Mouse (Mus musculus) kidney, adult 2 months (tissue): ENCODE data around the gene Prg4.

ENCODE experiments used
- CTCF ChIP-seq: fragments of 200-500 bp; conservative IDR thresholded peaks from 2 replicates; pipeline ENCODE4 v1.5.1; 2011; ENCODE audit warnings: low read depth, mild to moderate bottlenecking, control low read depth, low read length, moderate library complexity, mixed read lengths; ENCODE audit not compliant: insufficient read depth, insufficient read length
- POLR2A ChIP-seq: fragments of 200-500 bp; IDR thresholded peaks from one replicate; pipeline ENCODE4 v1.6.1; 2011; ENCODE audit warnings: low read depth, low read length, control low read depth

DNA sequence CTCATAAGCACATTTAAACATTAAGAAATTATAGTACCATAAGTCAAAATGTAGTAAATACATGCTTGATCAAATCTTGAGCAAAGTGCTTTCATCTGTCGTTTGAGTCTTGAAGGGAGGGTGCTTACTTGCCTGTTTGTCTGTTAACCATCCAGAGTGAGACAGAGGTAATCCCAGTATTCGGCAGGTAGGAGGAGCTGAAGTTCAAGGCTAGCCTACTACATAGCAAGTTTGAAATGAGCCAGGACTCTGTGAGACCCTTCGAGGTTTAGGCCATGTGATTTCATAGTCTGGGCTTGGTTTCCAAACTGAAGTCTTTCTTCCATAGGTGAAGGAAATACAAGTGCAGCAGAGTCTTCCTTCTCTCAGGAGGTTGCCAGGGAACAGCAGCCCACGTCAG lies 24.2 kb downstream of the Prg4 start:
- TF ChIP-seq POLR2A (no peak), CTCF (no peak)
